Mouse (Mus musculus): ENCODE results near the gene Styx. TPM values are rescaled to one million over a fixed set of nuclear protein-coding genes. Genes with fewer than 3 reads are reported as not detected.
"Not testable (repeated sequence)": the region's sequence is repeated elsewhere in the genome, so short reads cannot be mapped to it uniquely, and the experiment has no call there.

The Styx gene
- polyA plus RNA-seq, 1 experiment = 1.4 TPM

- Histone ChIP-seq H3K4me1 (ENCODE audit: control insufficient read depth) (peaks cover 16% of the 10 kb centered on the region), H3K36me3 (ENCODE audit: control insufficient read depth) (peaks cover 2% of the 10 kb centered on the region; the same call in 1 of the 2 replicates), H3K9me3 (ENCODE audit: control insufficient read depth, low read length) (no peaks in the 10 kb centered on the region), H3K4me3 (replicated peaks) (no peak overlapping the region), H3K27me3 (ENCODE audit: control insufficient read depth) (no peaks in the 10 kb centered on the region)
- TF ChIP-seq GATA1 (IDR thresholded peaks at IDR 0.05; ENCODE audit: low read length) (no peak), TAL1 (IDR thresholded peaks at IDR 0.05; ENCODE audit: low read length) (no peak)
These were observed 106.1 kb downstream of the Styx start for GRCm38 (mm10) chr14:45457003-45457402.

GRCm38 (mm10) chr14:45459877-45460276, 109.0 kb downstream of the Styx start:
- TF ChIP-seq TAL1 (IDR thresholded peaks at IDR 0.05; ENCODE audit: low read length) (no peak), GATA1 (IDR thresholded peaks at IDR 0.05; ENCODE audit: low read length) (no peak)
- H3K9me3 ChIP-seq (ENCODE audit: control insufficient read depth, low read length) = no peaks in the 10 kb centered on the region
- no peaks in the 10 kb centered on the region for H3K27me3 ChIP-seq (ENCODE audit: control insufficient read depth)
- H3K4me1 ChIP-seq (ENCODE audit: control insufficient read depth) = peaks cover 2% of the 10 kb centered on the region
- no peak overlapping the region for H3K4me3 ChIP-seq (replicated peaks)
- peaks cover 5% of the 10 kb centered on the region; the same call in 1 of the 2 replicates for H3K36me3 ChIP-seq (ENCODE audit: control insufficient read depth)

- Histone ChIP-seq H3K4me1 (ENCODE audit: control insufficient read depth) (peaks cover 2% of the 10 kb centered on the region), H3K9me3 (ENCODE audit: control insufficient read depth, low read length) (no peaks in the 10 kb centered on the region), H3K4me3 (replicated peaks) (no peak overlapping the region), H3K36me3 (ENCODE audit: control insufficient read depth) (peaks cover 5% of the 10 kb centered on the region; the same call in 1 of the 2 replicates), H3K27me3 (ENCODE audit: control insufficient read depth) (no peaks in the 10 kb centered on the region)
- TF ChIP-seq TAL1 (IDR thresholded peaks at IDR 0.05; ENCODE audit: low read length) = no peak
- no peak for TF ChIP-seq GATA1 (IDR thresholded peaks at IDR 0.05; ENCODE audit: low read length)
These were observed 109.6 kb downstream of the Styx start for GRCm38 (mm10) chr14:45460491-45460890.

GRCm38 (mm10) chr14:45461945-45462344, 111.1 kb downstream of the Styx start:
- H3K4me1 ChIP-seq (ENCODE audit: control insufficient read depth) = peaks cover 1% of the 10 kb centered on the region
- H3K9me3 ChIP-seq (ENCODE audit: control insufficient read depth, low read length) = no peaks in the 10 kb centered on the region
- peaks cover 8% of the 10 kb centered on the region; the same call in 1 of the 2 replicates for H3K36me3 ChIP-seq (ENCODE audit: control insufficient read depth)
- no peaks in the 10 kb centered on the region for H3K27me3 ChIP-seq (ENCODE audit: control insufficient read depth)
- no peak for TF ChIP-seq GATA1 (IDR thresholded peaks at IDR 0.05; ENCODE audit: low read length)
- TF ChIP-seq TAL1 (IDR thresholded peaks at IDR 0.05; ENCODE audit: low read length) = no peak
- no peak overlapping the region for H3K4me3 ChIP-seq (replicated peaks)

- Histone ChIP-seq H3K4me1 (ENCODE audit: control insufficient read depth) (no peaks in the 10 kb centered on the region), H3K4me3 (replicated peaks) (no peak overlapping the region), H3K36me3 (ENCODE audit: control insufficient read depth) (peaks cover 8% of the 10 kb centered on the region; the same call in 1 of the 2 replicates), H3K9me3 (ENCODE audit: control insufficient read depth, low read length) (no peaks in the 10 kb centered on the region), H3K27me3 (ENCODE audit: control insufficient read depth) (no peaks in the 10 kb centered on the region)
- no peak for TF ChIP-seq TAL1 (IDR thresholded peaks at IDR 0.05; ENCODE audit: low read length)
- no peak for TF ChIP-seq GATA1 (IDR thresholded peaks at IDR 0.05; ENCODE audit: low read length)
These were observed 111.5 kb downstream of the Styx start for GRCm38 (mm10) chr14:45462374-45462773.

- TF ChIP-seq GATA1 (IDR thresholded peaks at IDR 0.05; ENCODE audit: low read length) (no peak), TAL1 (IDR thresholded peaks at IDR 0.05; ENCODE audit: low read length) (no peak)
- no peaks in the 10 kb centered on the region for H3K4me1 ChIP-seq (ENCODE audit: control insufficient read depth)
- H3K27me3 ChIP-seq (ENCODE audit: control insufficient read depth) = no peaks in the 10 kb centered on the region
- peaks cover 11% of the 10 kb centered on the region; the same call in 1 of the 2 replicates for H3K36me3 ChIP-seq (ENCODE audit: control insufficient read depth)
- no peaks in the 10 kb centered on the region for H3K9me3 ChIP-seq (ENCODE audit: control insufficient read depth, low read length)
- no peak overlapping the region for H3K4me3 ChIP-seq (replicated peaks)
These were observed 112.1 kb downstream of the Styx start for GRCm38 (mm10) chr14:45462875-45463475.

- no peak for TF ChIP-seq GATA1 (IDR thresholded peaks at IDR 0.05; ENCODE audit: low read length)
- no peak for TF ChIP-seq TAL1 (IDR thresholded peaks at IDR 0.05; ENCODE audit: low read length)
- Histone ChIP-seq H3K4me1 (ENCODE audit: control insufficient read depth) (no peaks in the 10 kb centered on the region), H3K9me3 (ENCODE audit: control insufficient read depth, low read length) (no peaks in the 10 kb centered on the region), H3K27me3 (ENCODE audit: control insufficient read depth) (no peaks in the 10 kb centered on the region), H3K36me3 (ENCODE audit: control insufficient read depth) (peaks cover 11% of the 10 kb centered on the region; the same call in 1 of the 2 replicates), H3K4me3 (replicated peaks) (no peak overlapping the region)
These were observed 112.7 kb downstream of the Styx start for GRCm38 (mm10) chr14:45463599-45463998.

GRCm38 (mm10) chr14:45464036-45465035, 113.4 kb downstream of the Styx start:
- H3K36me3 ChIP-seq (ENCODE audit: control insufficient read depth) = peaks cover 12% of the 10 kb centered on the region; the same call in 1 of the 2 replicates
- H3K4me3 ChIP-seq (replicated peaks) = no peak overlapping the region
- no peaks in the 10 kb centered on the region for H3K4me1 ChIP-seq (ENCODE audit: control insufficient read depth)
- no peaks in the 10 kb centered on the region for H3K27me3 ChIP-seq (ENCODE audit: control insufficient read depth)
- H3K9me3 ChIP-seq (ENCODE audit: control insufficient read depth, low read length) = peaks cover 1% of the 10 kb centered on the region
- TF ChIP-seq GATA1 (IDR thresholded peaks at IDR 0.05; ENCODE audit: low read length) = no peak
- no peak for TF ChIP-seq TAL1 (IDR thresholded peaks at IDR 0.05; ENCODE audit: low read length)

GRCm38 (mm10) chr14:45466371-45466770, 115.5 kb downstream of the Styx start:
- H3K4me3 ChIP-seq (replicated peaks); H3K27me3 ChIP-seq (ENCODE audit: control insufficient read depth); H3K9me3 ChIP-seq (ENCODE audit: control insufficient read depth, low read length); H3K4me1 ChIP-seq (ENCODE audit: control insufficient read depth): not testable (repeated sequence)
- peaks cover 14% of the 10 kb centered on the region for H3K36me3 ChIP-seq (ENCODE audit: control insufficient read depth)
